Mouse (Mus musculus): ENCODE data around the gene Crtam. TPM values are rescaled to one million over a fixed set of nuclear protein-coding genes. Genes with fewer than 3 reads are reported as not detected.

The Crtam gene
- polyA plus RNA-seq, 1 experiment, result 6.8 TPM

GRCm38 (mm10) chr9:40991511-40991910, 12.9 kb downstream of the Crtam start:
- Histone ChIP-seq H3K27ac (ENCODE audit: control insufficient read depth, insufficient read depth, low read depth, low read length, poor library complexity) (no peak overlapping the region), H3K4me3 (replicated peaks; ENCODE audit: control insufficient read depth, low read depth, low read length) (no peak overlapping the region), H3K4me1 (ENCODE audit: control insufficient read depth, insufficient read depth, low read length) (no peaks in the 10 kb centered on the region)
- WGBS, result 88% methylated on average over 6 of the region's 6 CpGs
- no peak for TF ChIP-seq POLR2A (IDR thresholded peaks at IDR 0.05; ENCODE audit: borderline replicate concordance, control insufficient read depth, low read depth, low read length)
- no peak for TF ChIP-seq CTCF (IDR thresholded peaks at IDR 0.05; ENCODE audit: control insufficient read depth, insufficient read depth, low read length)

DNA sequence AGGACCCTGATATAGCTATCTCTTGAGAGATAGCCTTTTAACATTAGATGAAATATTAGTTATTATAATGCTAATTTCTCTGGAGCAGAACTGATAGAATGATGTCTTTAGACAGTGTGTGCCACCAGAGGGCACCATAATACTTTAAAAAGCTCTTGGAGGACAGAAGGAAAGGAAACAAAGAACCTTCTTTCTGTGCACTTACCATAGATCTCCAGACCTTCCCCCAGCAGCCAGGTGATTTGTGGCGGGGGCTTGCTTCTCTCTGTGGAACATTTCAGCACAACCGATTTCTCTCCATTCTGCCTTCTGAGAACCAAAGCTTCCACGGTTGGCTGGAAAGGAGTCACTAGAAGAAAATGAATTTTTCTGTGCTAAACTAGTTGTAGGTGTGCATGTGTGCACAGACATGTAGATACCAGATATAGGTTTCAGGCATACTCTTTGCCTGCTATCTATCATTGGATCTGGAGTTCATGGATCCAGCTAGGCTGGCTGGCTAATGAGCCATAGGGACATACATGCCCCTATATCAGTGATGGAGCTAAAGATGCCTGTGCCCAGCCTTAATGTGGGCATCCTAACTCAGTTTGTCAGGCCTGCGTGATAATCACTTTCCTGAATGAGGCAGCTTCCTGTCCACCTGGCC, 14.4 kb downstream of the Crtam start:
- Histone ChIP-seq H3K4me3 (replicated peaks; ENCODE audit: control insufficient read depth, low read depth, low read length) (no peak overlapping the region), H3K27ac (ENCODE audit: control insufficient read depth, insufficient read depth, low read depth, low read length, poor library complexity) (no peak overlapping the region), H3K4me1 (ENCODE audit: control insufficient read depth, insufficient read depth, low read length) (no peaks in the 10 kb centered on the region)
- TF ChIP-seq POLR2A (IDR thresholded peaks at IDR 0.05; ENCODE audit: borderline replicate concordance, control insufficient read depth, low read depth, low read length) (no peak), CTCF (IDR thresholded peaks at IDR 0.05; ENCODE audit: control insufficient read depth, insufficient read depth, low read length) (no peak)
- WGBS, result 39% methylated on average over 4 of the region's 4 CpGs

DNA sequence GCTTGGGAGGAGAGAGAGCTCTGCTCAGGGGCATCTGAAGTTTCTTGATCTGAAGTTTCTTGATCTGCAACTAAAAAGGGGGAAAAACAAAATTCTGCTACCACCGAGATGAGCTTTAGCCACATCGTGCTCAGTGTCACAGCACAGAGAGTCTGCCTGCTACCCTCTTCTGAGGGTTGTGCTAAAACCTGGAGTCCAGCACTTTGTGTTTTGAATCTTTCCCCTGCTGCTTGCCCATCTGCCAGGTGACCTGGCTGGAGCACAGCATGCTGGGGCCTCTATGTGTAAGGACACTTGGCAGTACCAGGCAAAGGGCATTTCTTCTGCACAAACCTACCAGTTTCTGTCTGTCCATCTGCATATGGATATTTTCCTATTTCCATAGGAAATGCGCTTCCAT, 20.1 kb downstream of the Crtam start:
- TF ChIP-seq CTCF (IDR thresholded peaks at IDR 0.05; ENCODE audit: control insufficient read depth, insufficient read depth, low read length) (no peak), POLR2A (IDR thresholded peaks at IDR 0.05; ENCODE audit: borderline replicate concordance, control insufficient read depth, low read depth, low read length) (no peak)
- H3K4me3 ChIP-seq (replicated peaks; ENCODE audit: control insufficient read depth, low read depth, low read length), result no peak overlapping the region
- H3K4me1 ChIP-seq (ENCODE audit: control insufficient read depth, insufficient read depth, low read length), result no peaks in the 10 kb centered on the region
- 71% methylated on average over 3 of the region's 3 CpGs for WGBS
- no peak overlapping the region for H3K27ac ChIP-seq (ENCODE audit: control insufficient read depth, insufficient read depth, low read depth, low read length, poor library complexity)

- Histone ChIP-seq H3K27ac (ENCODE audit: control insufficient read depth, insufficient read depth, low read depth, low read length, poor library complexity) (no peak overlapping the region), H3K4me1 (ENCODE audit: control insufficient read depth, insufficient read depth, low read length) (no peaks in the 10 kb centered on the region), H3K4me3 (replicated peaks; ENCODE audit: control insufficient read depth, low read depth, low read length) (no peak overlapping the region)
- WGBS, result 89% methylated on average over 3 of the region's 3 CpGs
- TF ChIP-seq CTCF (IDR thresholded peaks at IDR 0.05; ENCODE audit: control insufficient read depth, insufficient read depth, low read length) (no peak), POLR2A (IDR thresholded peaks at IDR 0.05; ENCODE audit: borderline replicate concordance, control insufficient read depth, low read depth, low read length) (no peak)
Measured at GRCm38 (mm10) chr9:40983758-40984157, 20.7 kb downstream of the Crtam start.

- 34% methylated on average over 6 of the region's 6 CpGs for WGBS
- Histone ChIP-seq H3K4me3 (replicated peaks; ENCODE audit: control insufficient read depth, low read depth, low read length) (no peak overlapping the region), H3K27ac (ENCODE audit: control insufficient read depth, insufficient read depth, low read depth, low read length, poor library complexity) (no peak overlapping the region), H3K4me1 (ENCODE audit: control insufficient read depth, insufficient read depth, low read length) (no peaks in the 10 kb centered on the region)
- peak; percentile 49; the same call in 1 of the 2 replicates for TF ChIP-seq CTCF (IDR thresholded peaks at IDR 0.05; ENCODE audit: control insufficient read depth, insufficient read depth, low read length)
- TF ChIP-seq POLR2A (IDR thresholded peaks at IDR 0.05; ENCODE audit: borderline replicate concordance, control insufficient read depth, low read depth, low read length), result no peak
Measured at GRCm38 (mm10) chr9:40982480-40982879, 21.9 kb downstream of the Crtam start.

DNA sequence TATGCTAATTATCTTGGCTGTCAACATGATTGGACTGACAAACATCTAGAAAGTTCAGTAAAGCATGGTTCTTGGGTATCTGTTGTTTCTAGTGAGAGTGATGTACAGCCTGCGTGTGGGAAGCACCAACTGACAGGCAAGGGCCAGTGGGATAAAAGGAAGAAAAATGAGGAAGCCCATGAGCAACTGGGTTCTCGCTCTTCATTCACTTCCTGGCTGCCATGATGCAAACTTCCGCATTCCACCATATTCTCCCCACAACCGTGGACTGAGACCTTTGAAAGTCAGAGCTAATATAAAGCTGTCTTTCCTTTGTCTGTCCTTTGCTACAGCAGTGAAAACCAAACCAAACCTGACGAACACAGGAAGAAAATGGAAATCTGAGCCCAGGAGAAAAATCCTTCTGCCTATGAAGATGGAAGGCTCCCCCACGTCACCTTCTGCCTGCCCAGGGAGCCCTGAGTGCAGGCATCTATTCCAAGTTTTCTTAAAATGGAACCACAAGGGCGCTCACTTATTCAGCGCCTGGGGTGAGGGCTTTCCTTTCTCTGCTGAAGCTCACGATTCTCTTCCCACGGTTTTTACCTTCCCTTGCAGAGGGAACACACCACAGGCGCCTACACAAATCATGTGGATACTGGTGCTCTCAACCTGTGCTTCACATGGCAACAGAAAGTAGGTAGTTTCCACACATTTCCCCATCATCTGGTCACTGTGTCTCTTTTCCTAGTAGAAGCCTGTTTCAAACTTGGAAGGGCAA, 30.2 kb downstream of the Crtam start:
- 64% methylated on average over 11 of the region's 11 CpGs for WGBS
- no peak for TF ChIP-seq POLR2A (IDR thresholded peaks at IDR 0.05; ENCODE audit: borderline replicate concordance, control insufficient read depth, low read depth, low read length)
- TF ChIP-seq CTCF (IDR thresholded peaks at IDR 0.05; ENCODE audit: control insufficient read depth, insufficient read depth, low read length), result no peak
- Histone ChIP-seq H3K4me1 (ENCODE audit: control insufficient read depth, insufficient read depth, low read length) (no peaks in the 10 kb centered on the region), H3K27ac (ENCODE audit: control insufficient read depth, insufficient read depth, low read depth, low read length, poor library complexity) (no peak overlapping the region), H3K4me3 (replicated peaks; ENCODE audit: control insufficient read depth, low read depth, low read length) (no peak overlapping the region)

DNA sequence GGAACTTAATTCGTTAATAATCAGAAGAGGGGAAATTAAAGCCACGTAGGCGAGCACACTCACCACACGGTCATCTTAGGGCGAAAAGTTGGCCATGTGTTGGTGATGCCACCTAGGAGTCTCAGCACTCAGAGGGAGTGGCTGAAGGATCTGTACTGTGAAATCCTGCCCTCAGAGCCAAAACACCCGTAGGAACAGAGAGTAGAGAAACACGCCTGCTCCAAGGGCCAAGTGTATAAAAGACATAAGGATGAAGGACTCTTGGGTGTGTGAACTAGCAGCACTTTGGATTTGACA, 40.1 kb downstream of the Crtam start:
- H3K4me1 ChIP-seq (ENCODE audit: control insufficient read depth, insufficient read depth, low read length), result no peaks in the 10 kb centered on the region
- H3K27ac ChIP-seq (ENCODE audit: control insufficient read depth, insufficient read depth, low read depth, low read length, poor library complexity), result no peak overlapping the region
- TF ChIP-seq CTCF (IDR thresholded peaks at IDR 0.05; ENCODE audit: control insufficient read depth, insufficient read depth, low read length) (no peak), POLR2A (IDR thresholded peaks at IDR 0.05; ENCODE audit: borderline replicate concordance, control insufficient read depth, low read depth, low read length) (no peak)
- H3K4me3 ChIP-seq (replicated peaks; ENCODE audit: control insufficient read depth, low read depth, low read length), result no peak overlapping the region
- 38% methylated on average over 7 of the region's 7 CpGs for WGBS

GRCm38 (mm10) chr9:40963586-40964417, 40.6 kb downstream of the Crtam start, which contains the start of gene Jhy:
TSS of gene Jhy (minus strand) at chr9:40964118.
- no peaks in the 10 kb centered on the region for H3K4me1 ChIP-seq (ENCODE audit: control insufficient read depth, insufficient read depth, low read length)
- TF ChIP-seq CTCF (IDR thresholded peaks at IDR 0.05; ENCODE audit: control insufficient read depth, insufficient read depth, low read length) (no peak), POLR2A (IDR thresholded peaks at IDR 0.05; ENCODE audit: borderline replicate concordance, control insufficient read depth, low read depth, low read length) (no peak)
- no peak within 1 kb of the TSS for H3K27ac ChIP-seq (ENCODE audit: control insufficient read depth, insufficient read depth, low read depth, low read length, poor library complexity)
- no peak within 1 kb of the TSS for H3K4me3 ChIP-seq (replicated peaks; ENCODE audit: control insufficient read depth, low read depth, low read length)
- 9% methylated on average over 49 of the region's 51 CpGs for WGBS

All from bone marrow, adult 2 months (tissue).